Mouse (Mus musculus) fat pad, adult 2 months (tissue): ENCODE results near the gene Ddx19b.
"Not testable (repeated sequence)": the region's sequence is repeated elsewhere in the genome, so short reads cannot be mapped to it uniquely, and the experiment has no call there.

ENCODE experiments used
- DNase-seq: peaks from one replicate; pipeline ENCODE4 v3.0.0-alpha.2; 2011; ENCODE audit warnings: low read depth, low spot score; ENCODE audit errors: extremely low read depth

Gene Ddx19b

DNA sequence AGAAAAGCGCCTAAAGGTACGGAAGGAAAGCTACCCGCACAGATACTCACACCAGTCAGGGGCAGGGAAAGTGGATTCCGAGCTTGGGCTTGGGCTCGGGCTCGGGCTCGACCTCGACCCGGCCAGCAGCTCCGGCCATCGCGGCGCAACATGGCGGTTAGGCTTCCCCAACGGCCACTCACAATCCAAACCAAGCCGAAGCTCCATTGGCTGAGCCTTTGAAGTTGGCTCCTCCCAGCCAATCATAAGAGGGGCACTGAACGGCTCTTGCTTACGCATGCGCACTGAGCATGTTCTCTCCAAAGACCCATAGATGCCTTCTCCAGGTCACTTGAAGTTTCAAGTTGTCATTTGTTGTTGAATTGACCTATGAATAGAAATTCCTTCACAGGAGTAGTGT, at the start of gene Ddx19b:
Gene Ddx19b, minus strand, starts transcription at position 180 of the 400 bp plus-strand sequence.
- no peak for DNase-seq

DNA sequence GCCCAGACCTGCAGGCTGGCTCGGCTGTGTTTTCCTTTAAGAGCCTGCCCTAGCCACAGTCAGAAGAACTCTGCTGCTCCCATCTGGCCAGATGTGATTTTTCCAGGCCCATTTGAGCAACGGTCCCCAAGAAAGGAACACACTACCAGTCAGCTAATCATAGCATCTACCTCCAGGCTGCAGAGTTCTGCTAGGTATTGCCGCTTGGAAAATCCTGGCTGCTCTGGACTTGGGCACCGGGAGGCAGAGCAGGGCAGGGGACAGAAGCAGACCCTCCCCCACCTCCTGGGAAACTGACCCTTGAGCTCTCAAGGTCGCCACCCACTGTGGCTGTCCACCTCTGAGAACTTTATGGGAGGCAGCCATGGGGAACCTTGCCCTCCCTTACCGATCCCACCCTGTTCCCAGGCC, 48.3 kb upstream of the Ddx19b start:
- no peak for DNase-seq

DNA sequence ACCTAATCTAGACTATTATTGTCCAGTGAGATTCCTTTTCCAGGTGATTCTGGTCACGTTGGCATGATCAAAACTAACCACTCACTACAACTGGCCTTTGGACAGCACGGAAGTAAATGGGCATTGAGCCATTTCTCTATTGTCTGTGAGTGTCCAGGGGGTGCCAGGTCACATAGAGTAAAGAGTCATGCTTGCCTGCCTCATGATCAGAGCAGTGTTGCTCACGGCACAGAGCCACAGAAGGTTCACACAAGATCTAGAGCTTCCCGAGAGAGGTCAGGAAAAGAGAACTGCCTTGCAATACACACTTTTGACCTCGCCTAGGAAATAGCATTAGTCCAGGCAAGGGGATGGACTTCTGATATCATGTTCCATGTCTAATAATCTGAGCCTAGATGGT, 47.9 kb upstream of the Ddx19b start:
- no peak for DNase-seq

DNA sequence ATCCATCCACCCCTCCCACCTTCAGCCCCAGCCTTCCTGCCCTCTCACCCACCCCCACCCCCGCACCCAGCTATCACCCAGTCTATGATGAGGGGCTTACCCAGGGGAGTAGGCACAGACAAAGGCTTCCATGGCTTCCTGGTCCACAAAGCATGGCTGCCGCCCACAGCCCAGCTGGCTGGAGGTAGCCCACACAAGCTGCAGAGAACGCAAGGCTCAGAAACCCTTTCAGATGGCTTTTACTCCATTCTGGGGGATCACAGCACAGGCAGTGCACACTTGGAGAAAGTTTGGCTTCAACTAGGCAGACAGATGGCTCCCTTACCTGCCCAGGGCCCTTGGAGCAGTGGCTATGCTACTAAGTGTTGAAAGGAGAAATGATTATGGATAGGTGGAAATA, 44.4 kb upstream of the Ddx19b start:
- no peak for DNase-seq

DNA sequence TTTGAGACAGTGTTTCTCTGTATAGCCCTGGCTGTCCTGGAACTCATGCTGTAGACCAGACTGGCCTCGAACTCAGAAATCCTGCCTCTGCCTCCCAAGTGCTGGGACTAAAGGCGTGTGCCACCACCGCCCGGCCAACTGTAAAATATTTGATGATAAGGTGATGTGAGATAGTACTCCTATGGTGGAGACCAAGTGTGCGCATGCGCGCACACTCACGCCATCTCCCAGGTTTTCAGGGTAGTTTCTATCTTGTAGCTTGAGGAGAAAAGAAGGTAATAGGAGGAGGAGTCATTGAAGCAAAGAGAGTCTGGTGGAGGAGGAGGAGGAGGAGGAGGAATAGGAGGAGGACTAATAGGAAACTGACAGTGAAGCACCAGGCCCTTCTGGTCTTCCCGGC, 37.1 kb upstream of the Ddx19b start:
- DNase-seq = not testable (repeated sequence)

DNA sequence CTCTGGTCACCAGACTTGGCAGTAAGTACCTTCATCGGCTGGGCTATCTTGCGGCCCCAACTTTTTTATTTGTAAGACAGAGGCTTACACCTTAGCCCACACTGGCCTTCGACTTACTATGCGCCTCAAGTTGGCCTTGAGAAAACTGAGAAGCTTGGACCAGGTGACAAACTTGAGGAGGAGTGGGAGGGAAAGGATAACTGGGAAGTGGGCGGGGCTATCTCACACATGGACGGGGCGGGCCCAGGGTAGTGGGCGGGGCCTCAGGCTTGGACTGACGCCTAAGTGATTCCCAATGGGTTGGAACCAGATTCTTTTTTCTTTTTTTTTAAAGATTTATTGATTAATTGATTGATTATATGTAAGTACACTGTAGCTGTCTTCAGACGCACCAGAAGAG, 35.9 kb upstream of the Ddx19b start:
- no peak for DNase-seq

DNA sequence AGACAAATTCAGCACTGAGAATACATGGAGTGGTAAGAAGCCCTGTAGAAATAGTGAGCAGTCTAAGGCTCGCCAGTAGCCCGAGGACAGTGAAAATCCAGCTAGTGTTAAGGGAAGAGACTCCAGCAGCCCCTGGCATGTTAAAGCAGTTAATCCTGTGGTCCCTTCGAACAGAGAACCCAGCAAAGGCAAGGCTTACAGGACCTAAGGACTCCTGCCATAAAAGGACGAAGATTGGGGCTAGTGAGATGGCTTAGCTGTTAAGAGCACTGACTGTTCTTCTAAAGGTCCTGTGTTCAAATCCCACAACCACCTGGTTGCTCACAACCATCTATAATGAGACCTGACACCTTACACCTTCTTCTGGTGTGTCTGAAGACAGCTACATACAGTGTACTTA, 34.8 kb upstream of the Ddx19b start:
- no peak for DNase-seq

DNA sequence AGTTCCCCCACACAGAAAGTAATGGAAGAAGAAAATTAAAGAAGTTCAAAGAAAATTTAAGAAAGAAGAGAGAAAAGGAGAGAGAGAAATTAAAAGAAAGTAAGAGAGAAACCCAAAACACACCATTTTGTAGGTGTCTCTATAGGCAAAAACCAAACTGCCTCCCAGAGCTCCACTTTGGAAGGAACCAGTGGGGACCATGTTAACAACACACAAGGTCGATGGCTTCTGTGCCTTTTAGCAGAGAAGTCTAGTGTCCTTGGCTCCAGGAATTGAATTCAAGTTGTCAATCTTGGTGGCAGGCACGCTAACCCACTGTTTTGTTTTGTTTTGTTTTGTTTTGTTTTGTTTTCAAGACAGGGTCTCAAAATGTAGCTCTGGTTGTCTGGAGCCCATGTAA, 31.3 kb upstream of the Ddx19b start:
- no peak for DNase-seq

DNA sequence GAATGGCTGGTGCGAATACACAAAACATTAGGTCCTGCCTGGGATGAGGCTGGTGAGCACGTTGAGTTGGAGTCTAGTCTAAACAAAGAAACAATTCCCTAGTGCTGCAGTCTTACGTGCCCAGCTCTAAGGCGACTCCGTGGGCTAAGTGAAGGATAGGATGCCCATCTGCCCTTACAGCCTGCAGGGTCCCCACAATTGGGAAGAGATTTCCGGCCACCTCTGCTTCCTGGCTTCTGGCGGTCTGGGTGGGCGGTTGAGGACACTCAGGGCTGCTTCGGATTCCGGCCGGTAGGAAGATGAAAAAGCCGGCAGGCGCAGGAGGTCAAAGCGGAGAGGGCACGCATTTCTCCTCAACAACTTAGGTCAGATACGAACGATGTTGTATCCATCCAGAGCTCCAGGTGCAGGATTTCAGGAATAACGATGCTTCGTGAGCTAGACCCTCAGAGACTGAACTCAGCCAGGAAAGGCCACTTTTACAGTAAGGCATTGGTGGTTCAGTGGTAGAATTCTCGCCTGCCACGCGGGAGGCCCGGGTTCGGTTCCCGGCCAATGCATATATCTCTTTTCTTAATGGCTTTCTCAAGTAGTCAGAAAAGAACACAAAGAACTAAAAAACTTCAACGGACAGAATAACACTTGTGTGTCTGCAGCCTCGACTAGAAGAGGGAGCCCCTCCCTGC, 30.7 kb upstream of the Ddx19b start:
- DNase-seq = no peak

DNA sequence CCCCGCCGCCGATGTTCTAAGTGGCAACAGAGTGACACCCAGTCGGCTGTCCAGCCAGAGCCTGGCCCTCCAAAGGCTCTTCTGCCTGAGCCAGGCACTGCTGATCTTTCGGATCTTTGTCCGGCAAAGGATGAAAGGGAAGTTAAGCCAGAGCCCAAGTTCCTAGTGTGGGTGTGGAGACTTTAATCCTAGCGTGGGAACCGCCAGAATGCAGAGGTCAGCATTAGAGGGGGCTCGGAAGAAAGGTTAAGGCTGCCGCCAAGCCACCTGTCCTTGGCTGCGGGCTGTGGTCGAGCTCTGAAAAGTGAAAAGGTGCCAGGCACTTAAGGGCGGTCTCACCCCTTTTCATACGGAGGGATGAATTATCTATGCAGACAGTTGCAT, 30.1 kb upstream of the Ddx19b start:
- DNase-seq = no peak

DNA sequence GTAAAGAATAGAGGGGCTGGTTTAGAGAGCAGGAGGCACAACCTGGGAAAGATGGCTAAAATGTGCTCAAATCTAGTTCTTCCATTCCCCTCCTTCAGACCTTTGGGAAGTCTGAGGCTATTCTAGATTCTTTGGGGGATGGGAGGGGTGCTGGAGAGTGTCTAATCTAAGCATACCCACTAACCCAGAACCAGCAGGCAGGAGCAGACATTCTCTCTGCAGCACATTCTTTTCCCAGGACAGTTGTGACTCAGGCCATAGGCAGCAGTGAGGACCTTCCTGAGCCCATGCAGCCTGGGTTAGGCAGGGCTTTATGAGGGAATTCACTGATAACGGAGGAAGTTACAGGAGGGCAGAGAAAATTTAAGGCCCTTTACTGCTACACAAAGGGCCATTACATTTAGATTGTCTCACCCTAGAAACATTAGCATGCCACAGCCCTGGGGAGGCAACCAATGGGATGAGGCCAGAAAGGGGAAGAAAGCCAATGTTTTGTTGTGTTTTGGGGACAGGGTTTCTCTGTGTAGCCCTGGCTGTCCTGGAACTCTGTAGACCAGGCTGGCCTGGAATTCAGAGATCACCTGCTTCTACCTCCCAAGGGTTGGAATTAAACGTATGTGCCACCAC, 27.5 kb upstream of the Ddx19b start:
- DNase-seq = no peak

DNA sequence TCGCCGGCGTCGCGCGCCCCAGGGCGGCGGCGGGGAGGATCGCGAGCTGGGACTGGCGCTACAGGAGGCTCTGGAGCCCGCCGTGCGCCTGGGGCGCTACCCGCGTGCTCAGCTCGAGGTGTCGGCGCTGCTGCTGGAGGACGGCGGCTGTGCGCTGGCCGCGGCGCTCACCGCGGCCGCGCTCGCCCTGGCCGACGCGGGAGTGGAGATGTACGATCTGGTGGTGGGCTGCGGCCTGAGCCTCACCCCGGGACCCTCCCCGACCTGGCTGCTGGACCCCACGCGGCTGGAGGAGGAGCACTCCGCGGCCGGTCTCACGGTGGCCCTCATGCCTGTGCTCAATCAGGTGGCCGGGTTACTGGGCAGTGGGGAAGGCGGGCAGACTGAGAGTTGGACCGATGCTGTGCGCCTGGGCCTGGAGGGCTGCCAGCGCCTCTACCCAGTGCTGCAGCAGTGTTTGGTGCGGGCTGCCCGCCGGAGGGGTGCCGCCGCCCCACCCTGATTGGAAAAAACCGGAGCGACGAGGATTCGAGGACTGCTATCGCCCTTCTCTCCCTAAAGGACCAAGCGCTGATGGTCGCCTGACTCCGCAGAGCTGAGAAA, 25.2 kb upstream of the Ddx19b start:
- no peak for DNase-seq

DNA sequence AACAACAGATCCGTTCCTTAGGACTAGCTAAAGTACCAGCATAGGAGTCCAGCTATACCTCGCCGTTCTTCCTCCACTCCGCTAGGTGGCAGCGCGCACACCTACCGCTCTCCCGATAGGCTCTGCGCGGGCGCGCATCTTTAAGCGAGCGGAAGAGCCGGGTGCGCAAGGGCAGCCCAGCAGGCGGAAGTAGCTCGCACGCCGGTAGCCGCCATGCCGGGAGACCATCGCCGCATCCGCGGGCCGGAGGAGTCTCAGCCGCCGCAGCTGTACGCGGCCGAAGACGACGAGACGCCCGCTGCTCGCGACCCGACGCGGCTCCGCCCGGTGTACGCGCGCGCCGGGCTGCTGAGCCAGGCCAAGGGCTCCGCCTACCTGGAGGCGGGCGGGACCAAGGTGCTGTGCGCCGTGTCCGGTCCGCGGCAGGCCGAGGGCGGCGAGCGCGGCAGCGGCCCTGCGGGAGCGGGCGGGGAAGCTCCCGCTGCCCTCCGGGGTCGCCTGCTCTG, 24.7 kb upstream of the Ddx19b start, which contains the start of gene Exosc6:
Gene Exosc6, plus strand, starts transcription at position 182 of the 506 bp plus-strand sequence.
- DNase-seq = no peak

DNA sequence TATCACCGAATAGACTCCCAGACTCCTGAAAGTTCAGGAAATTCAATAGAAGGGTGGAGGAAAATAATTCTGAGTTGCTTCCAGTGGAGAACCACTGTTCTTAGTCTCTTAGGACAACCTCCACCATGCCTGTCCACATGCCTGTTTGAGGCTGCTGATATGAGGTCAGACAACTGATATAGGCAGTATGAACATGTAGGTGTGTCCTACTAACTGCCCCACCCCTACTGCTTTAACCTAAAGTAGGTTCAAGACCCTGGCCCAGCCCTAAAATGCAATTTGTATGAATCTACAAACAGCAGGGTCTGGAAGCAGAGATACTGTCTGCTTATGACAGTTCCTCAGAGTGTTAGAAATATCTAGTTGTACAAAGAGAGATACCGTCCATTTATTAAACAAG, 24.1 kb upstream of the Ddx19b start:
- no peak for DNase-seq

DNA sequence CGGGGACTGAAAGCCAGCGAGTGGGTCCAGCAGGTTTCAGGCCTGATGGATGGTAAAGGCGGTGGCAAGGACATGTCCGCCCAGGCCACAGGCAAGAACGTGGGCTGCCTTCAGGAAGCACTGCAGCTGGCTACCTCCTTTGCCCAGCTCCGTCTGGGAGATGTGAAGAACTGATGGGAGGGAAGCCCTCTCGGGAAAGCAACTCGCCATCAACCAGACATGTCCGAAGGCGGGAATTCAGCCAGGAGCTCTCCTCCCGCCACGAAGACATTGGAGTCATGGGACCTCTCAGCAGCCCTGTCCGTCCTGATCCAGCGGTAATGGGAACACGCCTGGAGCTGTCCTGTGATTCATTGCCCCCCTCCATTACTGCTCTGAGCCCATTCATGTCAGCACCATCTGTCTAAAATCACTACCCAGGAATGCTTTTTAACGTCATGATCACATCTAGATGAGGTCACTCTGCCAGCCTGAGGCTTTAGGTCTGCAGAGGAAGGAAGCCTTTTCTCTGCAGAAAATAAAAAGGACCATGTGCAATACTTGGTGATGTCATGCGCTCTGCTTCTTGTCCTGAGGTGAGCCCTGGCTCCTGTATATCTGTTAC, 23.6 kb upstream of the Ddx19b start:
- no peak for DNase-seq

DNA sequence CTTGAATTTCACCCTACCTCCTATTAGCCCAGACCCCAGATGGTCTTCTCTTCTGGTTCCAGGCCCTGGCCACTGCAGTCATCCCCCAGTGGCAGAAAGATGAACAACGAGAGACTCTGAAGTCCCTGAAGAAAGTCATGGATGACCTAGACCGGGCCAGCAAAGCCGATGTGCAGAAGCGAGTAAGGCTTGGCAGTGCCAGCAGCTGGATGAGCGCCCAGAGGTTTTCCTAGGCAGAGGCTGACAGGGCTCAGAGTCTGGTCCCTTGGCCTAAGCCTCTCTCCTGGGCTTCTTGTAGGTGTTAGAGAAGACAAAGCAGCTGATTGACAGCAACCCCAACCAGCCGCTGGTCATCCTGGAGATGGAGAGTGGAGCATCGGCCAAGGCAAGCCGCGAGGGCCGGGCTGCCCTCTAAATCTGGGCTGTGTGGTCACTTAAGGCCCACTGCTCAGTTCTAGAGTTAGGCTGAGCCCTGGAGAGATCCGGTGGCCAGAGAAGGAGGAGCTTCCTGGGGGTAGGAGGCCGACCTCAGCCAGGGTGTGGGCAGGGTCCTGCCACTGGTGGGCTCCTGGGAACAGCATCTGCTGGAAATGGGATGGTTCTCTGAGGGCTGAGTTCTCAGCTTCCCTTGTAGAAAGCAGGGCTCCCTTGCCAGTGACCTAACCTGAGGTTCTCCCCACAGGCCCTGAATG, 22.4 kb upstream of the Ddx19b start:
- no peak for DNase-seq

DNA sequence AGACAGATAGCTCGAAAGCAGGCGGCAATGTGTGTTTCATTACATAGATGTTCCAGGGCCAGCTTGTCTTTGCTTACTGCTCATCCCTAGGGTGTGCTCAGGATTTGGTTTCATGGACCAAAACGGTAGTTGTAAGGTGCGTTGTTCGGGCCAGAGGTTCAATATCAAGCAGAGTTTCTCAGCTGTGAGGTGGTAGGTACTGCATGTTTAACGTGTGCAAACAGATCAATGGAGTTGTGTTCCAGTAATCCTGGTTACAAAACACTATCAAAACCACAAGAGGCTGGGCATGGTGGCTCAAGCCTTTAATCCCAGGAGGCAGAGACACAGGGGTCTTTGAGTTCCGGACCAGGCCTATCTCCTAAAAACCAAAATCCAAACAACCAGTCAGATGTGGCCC, 17.6 kb upstream of the Ddx19b start:
- DNase-seq = no peak

DNA sequence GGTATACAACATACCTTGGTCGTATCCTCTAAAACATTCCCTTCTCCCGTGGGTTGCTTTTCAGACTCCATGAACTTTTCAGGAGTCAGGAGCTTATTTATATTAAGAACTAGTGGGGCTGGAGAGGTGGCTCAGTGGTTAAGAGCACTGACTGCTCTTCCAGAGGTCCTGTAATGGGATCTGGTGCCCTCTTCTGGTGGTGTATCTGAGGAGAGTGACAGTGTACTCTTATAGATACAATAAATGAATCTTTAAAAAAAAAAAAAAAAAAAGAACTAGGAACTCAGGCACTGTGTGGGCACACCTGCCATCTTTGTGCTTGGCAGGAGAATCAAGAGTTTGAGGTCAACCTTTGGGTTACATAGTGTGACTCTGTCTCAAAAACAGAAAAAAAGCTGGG, 17.1 kb upstream of the Ddx19b start:
- no peak for DNase-seq

DNA sequence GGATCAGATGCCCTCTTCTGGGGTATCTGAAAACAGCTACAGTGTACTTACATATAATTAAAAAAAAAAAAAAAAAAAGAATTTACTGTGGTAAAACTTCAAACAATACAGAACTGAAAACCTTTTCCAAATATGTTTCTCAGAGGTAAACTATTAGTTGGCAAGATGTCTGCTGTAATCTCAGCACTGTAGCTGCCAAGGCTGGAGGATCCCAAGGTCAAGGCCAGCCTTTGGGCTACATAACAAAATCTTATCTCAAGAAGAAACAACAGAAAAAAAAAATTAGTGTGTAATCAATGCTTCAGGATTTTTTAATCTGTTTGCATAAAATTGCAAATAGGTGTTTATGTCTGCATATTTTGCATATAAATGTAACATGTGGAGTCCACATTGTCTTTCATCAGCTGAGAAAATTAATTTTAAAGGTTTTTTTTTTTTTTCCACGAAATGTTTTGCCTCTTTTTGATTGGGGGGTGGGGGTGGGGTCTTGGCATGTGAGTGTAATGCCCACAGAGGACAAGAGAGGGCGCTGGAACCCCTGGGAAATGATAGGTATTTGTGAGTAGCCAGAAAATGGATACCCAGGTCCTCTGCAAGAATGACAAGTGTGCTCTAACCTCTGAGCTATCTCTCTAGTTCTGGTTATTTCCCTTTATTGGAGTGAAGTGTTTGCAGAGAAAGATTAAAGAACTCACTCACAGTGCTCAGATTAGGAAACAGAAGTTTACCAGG, 12.6 kb upstream of the Ddx19b start:
- DNase-seq = no peak

DNA sequence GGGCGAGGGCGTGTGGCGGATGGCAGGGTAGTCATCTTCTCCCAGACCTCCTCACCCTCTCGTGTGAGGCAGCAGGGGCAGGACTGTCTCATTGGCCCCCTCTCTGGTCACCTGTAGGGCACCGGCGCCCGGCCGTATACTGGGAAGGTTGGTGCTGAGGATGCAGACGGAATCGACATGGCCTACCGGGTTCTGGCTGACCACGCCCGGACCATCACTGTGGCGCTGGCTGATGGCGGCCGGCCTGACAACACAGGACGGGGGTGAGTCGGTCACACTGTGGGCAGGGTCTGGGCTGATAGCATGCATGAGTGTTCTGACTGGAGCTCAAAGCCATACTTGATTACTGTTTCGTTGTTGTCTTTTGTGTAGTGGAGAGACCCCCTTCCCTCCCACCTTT, 11.0 kb upstream of the Ddx19b start:
- DNase-seq = no peak

DNA sequence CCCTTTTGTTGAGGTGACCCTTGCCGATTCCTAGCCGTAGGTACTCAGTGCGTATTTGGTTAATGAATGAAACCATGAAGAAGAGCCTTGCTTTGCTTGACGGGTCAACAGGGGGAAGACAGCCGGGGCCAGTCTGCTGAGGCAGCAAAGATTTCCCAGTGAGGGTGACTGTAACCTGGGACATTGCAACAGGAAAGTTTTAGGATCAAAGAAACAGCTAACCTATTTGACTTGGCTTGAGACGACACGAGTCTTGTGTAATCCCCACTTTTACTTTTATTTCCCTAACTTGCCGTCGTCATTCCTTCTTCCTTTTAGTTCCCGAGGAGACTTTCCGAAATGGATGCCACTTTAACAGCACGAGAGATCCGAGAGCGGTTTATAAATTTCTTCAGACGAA, 5.0 kb upstream of the Ddx19b start:
- DNase-seq = no peak
